Mouse (Mus musculus) kidney, adult 11 months (tissue): ENCODE measurements around the gene Gtf3a.

Source experiments
- DNase-seq: peaks from one replicate; pipeline ENCODE4 v3.0.0; 2022

The Gtf3a gene

DNA sequence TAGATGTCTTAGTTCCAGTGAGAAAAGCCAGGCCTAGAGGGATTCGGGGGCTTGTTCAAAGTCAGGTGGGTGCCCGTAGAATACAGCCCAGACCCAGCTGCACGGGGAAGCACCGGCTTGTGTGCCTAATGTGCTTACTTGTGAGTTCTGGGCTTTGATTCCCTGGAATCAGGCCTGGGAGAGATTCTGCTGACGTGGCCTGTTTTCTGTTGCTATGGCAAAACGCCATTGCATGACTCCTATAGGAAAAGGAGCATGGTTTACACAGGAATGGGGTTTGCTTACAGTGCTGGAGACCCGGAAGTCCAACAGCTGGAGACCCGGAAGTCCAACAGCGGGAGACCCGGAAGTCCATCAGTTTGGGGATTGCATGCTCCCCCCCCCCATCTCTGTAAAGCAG lies 39.1 kb downstream of the Gtf3a start:
- no peak for DNase-seq

DNA sequence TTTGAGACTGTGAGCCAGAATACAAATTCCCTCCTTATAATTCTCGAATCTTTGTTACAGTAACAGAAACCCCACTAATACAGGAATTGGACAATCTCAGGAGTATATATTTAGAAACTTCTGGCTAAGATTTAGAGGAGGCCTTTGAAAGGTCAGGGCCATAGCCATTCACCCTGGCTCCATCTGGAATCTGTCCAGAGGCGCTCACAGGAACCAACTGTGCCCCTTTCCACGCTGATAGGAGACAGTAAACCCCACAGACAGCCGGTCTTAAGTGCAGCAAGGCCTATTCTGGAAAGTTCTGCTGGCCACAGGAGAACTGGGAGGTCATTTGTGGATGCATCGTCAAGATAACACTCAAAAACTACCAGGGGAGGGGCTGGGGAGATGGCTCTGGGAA lies 40.6 kb downstream of the Gtf3a start:
- DNase-seq, result no peak

GRCm38 (mm10) chr5:146993509-146993908 lies 45.1 kb downstream of the Gtf3a start:
- DNase-seq, result no peak

- DNase-seq, result no peak
These were observed 46.5 kb downstream of the Gtf3a start for GRCm38 (mm10) chr5:146994973-146995372.

- DNase-seq, result no peak
These were observed 48.4 kb downstream of the Gtf3a start for GRCm38 (mm10) chr5:146996812-146997211.

DNA sequence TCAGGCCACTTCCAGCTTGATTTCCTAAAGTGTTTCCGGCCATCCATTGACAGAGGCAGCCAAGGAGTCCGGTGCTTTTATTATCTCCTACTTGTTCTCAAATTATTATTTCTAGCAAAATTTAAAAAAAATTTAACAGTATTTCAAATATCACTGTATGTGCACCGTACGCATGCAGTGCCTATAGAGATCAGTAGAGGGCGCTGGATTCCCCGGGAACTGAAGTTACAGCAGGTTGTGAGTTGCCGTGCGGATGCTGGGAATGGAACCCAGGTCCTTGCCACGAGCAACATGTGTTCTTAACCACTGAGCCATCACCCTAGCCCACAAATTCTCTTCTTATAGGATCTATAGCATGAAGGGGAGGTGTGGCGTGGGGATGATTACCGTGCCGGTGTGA lies 50.3 kb downstream of the Gtf3a start:
- no peak for DNase-seq

GRCm38 (mm10) chr5:147001312-147001711 lies 52.9 kb downstream of the Gtf3a start:
- DNase-seq, result no peak

- DNase-seq, result no peak
These were observed 54.8 kb downstream of the Gtf3a start for GRCm38 (mm10) chr5:147003303-147003702.
